Mouse (Mus musculus) kidney, adult 2 months (tissue): Measurements from ENCODE around the gene Smim20.

Experiments
- CTCF ChIP-seq: fragments of 200-500 bp; conservative IDR thresholded peaks from 2 replicates; pipeline ENCODE4 v1.5.1; 2011; ENCODE audit warnings: low read depth, mild to moderate bottlenecking, control low read depth, low read length, moderate library complexity, mixed read lengths; ENCODE audit not compliant: insufficient read depth, insufficient read length
- POLR2A ChIP-seq: fragments of 200-500 bp; IDR thresholded peaks from one replicate; pipeline ENCODE4 v1.6.1; 2011; ENCODE audit warnings: low read depth, low read length, control low read depth

DNA sequence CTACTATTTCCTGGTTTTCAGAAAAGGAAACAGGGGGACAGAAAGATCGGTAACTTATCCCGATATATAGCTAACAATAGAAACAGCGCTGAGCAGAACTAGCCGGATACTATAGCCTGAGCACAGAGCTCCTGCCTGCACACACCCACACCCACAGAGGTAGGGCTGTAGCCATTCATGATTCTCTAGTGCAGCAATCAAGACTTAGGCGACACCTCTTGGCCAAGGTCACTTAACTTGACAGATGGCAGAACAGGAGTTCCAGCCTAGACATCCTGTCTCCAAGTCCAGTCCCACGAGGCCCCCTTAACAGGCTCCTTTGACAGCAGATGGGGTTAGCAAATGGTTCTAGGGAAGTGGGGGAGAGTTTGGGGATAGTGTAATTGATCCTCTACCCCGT is 56.2 kb downstream of the Smim20 start:
- TF ChIP-seq CTCF: no peak
- TF ChIP-seq POLR2A: no peak
